Mouse (Mus musculus) midbrain, embryonic 10.5 days (tissue): Measurements from ENCODE around the gene Ranbp2. TPM values are rescaled to one million over a fixed set of nuclear protein-coding genes. Genes with fewer than 3 reads are reported as not detected.

Source experiments
- DNase-seq: peaks from one replicate; pipeline ENCODE4 v3.0.0-alpha.2; 2017; ENCODE audit warnings: low spot score
- H3K27ac ChIP-seq: fragments of 300-500 bp; sonication (generic); replicated peaks from 2 replicates; pipeline ENCODE4 v1.5.1; 2016; ENCODE audit warnings: mild to moderate bottlenecking
- H3K27me3 ChIP-seq: fragments of 300-500 bp; sonication (generic); 2 replicates; pipeline ENCODE4 v1.6.1; 2016; ENCODE audit warnings: low read depth, mild to moderate bottlenecking; ENCODE audit not compliant: poor library complexity, severe bottlenecking
- H3K36me3 ChIP-seq: fragments of 300-500 bp; sonication (generic); 2 replicates; pipeline ENCODE4 v1.6.1; 2016; ENCODE audit warnings: mild to moderate bottlenecking, moderate library complexity
- H3K4me1 ChIP-seq: fragments of 300-500 bp; sonication (generic); 2 replicates; pipeline ENCODE4 v1.6.1; 2016
- H3K4me3 ChIP-seq: fragments of 300-500 bp; sonication (generic); 2 replicates; pipeline ENCODE4 v1.5.1; 2016; ENCODE audit warnings: mild to moderate bottlenecking, moderate library complexity
- H3K9me3 ChIP-seq: fragments of 300-500 bp; sonication (generic); replicated peaks from 2 replicates; pipeline ENCODE4 v1.6.1; 2016; ENCODE audit warnings: mild to moderate bottlenecking
- WGBS: fragments of 180-500 bp; shearing (Covaris S2); methylation state at CpG from one replicate; pipeline ENCODE4 v1.1.7; 2016; 5-methylcytosine and 5-hydroxymethylcytosine counted together
- polyA plus RNA-seq: library from polyadenylated mRNA; unstranded; fragments of >200 nt; fragmentation: Nextera tagmentation; extraction: Ambion mirVana; gene quantifications from 2 replicates; pipeline ENCODE4 v1.2.1, GENCODE M21; 2016

The Ranbp2 gene
- polyA plus RNA-seq: 23.9 and 27.2 TPM in 2 replicates

DNA sequence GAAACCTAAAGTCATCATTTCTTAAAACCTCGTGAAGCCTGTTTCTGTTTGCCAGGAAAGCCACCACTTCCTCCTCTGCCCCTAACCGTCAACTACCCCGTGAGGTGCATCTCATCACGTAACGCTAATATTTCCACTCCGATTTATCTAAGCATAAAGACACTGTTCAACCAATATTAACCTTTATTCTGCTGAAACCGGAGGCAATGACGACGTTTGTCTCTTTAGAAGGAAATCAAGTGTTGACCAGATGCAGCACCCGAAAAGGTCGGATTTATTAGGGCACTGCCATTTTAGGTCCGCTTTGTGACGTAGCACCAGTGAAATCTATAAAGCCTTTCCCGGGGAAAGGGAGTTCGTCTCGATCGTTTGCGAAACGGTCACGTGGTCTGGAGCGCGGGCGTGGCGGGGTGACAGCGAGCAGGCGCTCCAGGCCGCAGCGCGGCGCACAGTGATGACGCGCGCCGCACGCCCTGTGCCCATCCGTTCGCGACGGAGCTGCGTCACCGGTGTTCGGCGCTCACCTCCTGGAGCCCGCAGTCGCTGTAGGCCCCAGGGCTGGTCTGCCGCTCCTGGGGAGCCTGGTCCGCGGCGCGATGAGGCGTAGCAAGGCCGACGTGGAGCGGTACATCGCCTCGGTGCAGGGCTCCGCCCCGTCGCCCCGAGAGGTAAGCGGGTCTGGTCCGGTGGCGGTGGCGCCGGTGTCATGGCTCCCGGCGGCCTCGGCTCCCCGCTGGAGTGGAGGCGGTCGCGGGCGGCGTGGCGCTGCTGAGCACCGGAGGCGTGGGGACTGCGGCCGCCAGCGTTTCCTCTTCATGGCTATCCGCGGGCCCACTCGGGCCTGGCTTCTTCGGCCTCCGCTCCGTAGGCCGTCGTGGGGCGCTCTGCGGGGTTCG, at the start of gene Ranbp2:
Gene Ranbp2 (plus strand): TSS at position 537 of the 896 bp plus-strand sequence.
- H3K27me3 ChIP-seq: no peaks in the 10 kb centered on the region
- H3K9me3 ChIP-seq: no peaks in the 10 kb centered on the region
- H3K4me3 ChIP-seq: peak within 1 kb of the TSS; percentile 99
- peaks cover 15% of the 10 kb centered on the region for H3K4me1 ChIP-seq
- no peaks in the 10 kb centered on the region for H3K36me3 ChIP-seq
- H3K27ac ChIP-seq: peak within 1 kb of the TSS; percentile 94
- WGBS: under 1% methylated on average over 84 of the region's 91 CpGs
- DNase-seq: peak; percentile 96

DNA sequence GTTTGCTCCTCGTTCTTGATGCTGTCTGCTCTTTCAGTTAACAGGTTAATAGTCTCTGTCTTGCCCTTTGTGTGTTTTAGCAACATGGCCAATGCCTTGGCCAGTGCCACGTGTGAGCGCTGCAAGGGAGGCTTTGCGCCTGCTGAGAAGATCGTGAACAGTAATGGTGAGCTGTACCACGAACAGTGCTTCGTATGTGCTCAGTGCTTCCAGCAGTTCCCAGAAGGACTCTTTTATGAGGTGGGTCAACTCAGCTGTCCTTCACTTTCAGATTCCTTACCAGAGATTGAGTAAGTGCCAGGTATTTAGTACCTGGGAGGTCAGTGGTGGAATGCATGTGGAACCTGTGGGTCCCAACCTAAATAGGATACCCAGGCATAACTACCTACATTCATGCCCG, 47.8 kb upstream of the Ranbp2 start:
- H3K4me1 ChIP-seq: no peaks in the 10 kb centered on the region
- DNase-seq: no peak
- peaks cover 31% of the 10 kb centered on the region for H3K36me3 ChIP-seq
- no peak overlapping the region for H3K27ac ChIP-seq
- WGBS: 93% methylated on average over 8 of the region's 8 CpGs
- H3K9me3 ChIP-seq: no peaks in the 10 kb centered on the region
- H3K4me3 ChIP-seq: no peak overlapping the region
- no peaks in the 10 kb centered on the region for H3K27me3 ChIP-seq

DNA sequence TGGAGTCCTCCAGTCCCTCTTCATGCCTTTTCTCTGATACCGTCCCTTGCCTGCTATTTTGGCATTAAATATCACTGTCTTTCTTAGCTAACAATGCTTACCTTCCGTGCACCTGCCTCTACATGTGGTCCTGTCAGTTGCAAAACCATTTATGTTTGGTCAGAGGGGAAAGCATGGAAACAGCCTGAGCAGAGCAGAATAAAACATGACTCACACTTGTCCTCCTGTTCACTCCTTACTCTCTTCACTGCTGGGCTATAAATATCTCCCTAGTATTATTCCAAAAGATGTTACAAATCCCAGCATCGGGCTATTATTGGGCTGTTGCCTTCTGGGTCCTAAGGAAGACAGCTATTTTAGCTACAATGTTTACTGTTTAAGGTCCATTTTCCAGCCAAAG, 44.9 kb upstream of the Ranbp2 start:
- WGBS: 95% methylated on average over 3 of the region's 3 CpGs
- H3K27ac ChIP-seq: no peak overlapping the region
- H3K27me3 ChIP-seq: no peaks in the 10 kb centered on the region

DNA sequence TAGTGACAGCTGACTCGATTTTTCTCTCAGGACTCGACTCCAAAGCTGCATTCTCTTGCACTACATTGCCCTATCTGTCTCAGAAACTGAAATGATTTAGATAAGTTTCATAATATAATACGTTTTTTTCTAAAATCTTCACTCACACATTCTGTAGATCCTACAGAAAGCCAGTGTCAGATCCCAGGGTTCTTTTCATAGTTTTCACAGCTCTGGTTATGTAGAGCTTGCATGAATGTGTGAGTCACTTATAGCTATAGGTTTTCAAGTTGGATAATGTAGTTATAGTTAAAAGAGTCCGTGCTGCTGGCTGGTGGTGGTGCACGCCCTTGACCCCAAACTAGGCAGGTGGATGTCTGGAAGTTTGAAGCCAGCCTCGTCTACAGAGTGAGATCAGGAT, 42.1 kb upstream of the Ranbp2 start:
- no peaks in the 10 kb centered on the region for H3K9me3 ChIP-seq
- peaks cover 48% of the 10 kb centered on the region for H3K36me3 ChIP-seq
- H3K4me3 ChIP-seq: no peak overlapping the region
- H3K27me3 ChIP-seq: no peaks in the 10 kb centered on the region
- 89% methylated on average over 6 of the region's 6 CpGs for WGBS
- no peak for DNase-seq
- no peaks in the 10 kb centered on the region for H3K4me1 ChIP-seq
- no peak overlapping the region for H3K27ac ChIP-seq

More for the DNA sequence above, 44.9 kb upstream of the Ranbp2 start:
- Histone ChIP-seq H3K36me3 (peaks cover 41% of the 10 kb centered on the region), H3K9me3 (no peaks in the 10 kb centered on the region), H3K4me1 (no peaks in the 10 kb centered on the region), H3K4me3 (no peak overlapping the region)
- DNase-seq: no peak

DNA sequence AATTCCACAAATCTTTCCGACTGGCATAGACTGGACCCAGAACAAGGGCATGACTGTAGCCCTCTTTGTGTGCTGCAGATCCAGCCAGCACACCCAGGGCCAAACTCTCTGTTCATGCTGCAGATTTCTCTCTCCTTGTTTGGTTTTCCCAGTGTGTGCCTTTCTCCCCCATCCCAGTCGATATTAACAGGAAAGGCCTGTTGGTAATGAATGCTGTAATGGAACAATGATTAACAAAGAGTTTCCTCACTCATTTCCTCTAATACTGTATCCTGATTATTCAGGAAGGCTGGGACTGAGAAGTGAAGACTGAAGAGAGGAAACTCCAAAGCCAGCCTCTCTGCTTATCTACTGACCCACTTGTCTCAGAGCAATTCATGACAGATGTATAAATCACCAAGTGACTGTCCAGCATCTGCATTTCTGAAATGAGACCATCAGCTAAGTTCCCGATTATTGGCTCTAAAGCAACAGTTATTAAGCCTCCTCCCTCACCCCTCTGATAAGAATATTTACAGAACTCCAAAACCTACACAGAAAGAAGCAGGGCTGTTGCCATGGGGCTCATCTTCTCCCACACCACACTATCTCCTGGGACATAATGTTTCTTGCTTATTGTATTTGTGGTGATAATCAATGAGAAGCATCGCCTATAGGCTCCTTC, 41.3 kb upstream of the Ranbp2 start:
- WGBS: 88% methylated on average over 4 of the region's 4 CpGs
- H3K4me3 ChIP-seq: no peak overlapping the region
- no peaks in the 10 kb centered on the region for H3K9me3 ChIP-seq
- H3K27me3 ChIP-seq: no peaks in the 10 kb centered on the region
- H3K4me1 ChIP-seq: no peaks in the 10 kb centered on the region
- no peak overlapping the region for H3K27ac ChIP-seq
- H3K36me3 ChIP-seq: peaks cover 56% of the 10 kb centered on the region
- no peak for DNase-seq

DNA sequence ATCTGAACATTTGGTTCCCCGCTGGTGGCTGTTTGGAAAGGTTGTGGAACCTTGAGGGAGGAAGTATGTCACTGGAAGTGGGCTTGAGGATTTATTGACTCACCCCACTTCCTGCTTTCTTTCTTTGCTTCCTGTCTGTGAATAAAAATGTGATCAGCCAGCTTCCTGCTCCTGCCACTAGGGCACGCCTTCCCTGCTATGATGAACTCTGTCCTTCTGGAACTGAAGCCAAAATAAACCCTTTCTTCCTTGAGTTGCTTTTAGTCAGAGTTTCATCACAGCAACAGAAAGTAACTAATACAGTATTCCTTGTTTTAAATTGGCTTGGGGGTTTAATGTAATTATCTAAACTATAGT, 40.8 kb upstream of the Ranbp2 start:
- H3K4me3 ChIP-seq: no peak overlapping the region
- no peak for DNase-seq
- 88% methylated on average over 2 of the region's 2 CpGs for WGBS
- peaks cover 59% of the 10 kb centered on the region for H3K36me3 ChIP-seq
- no peaks in the 10 kb centered on the region for H3K4me1 ChIP-seq
- H3K9me3 ChIP-seq: no peaks in the 10 kb centered on the region
- H3K27me3 ChIP-seq: no peaks in the 10 kb centered on the region
- no peak overlapping the region for H3K27ac ChIP-seq

DNA sequence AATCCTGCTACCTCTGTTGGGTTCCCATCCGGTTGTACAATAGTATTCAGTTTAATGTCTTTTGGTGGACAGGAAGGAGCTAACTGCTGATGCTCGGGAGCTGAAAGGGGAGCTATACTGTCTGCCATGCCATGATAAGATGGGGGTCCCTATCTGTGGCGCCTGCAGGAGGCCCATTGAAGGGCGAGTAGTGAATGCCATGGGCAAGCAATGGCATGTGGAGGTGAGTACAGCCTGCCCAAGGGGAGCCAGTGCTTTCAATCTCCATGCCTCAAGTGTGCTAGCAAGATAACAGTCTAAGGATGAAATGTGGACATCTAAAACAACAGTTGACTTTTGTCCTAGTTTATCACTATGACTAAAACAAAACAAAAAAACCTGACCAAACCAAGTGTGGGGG, 34.4 kb upstream of the Ranbp2 start:
- WGBS: 84% methylated on average over 4 of the region's 4 CpGs
- H3K9me3 ChIP-seq: no peaks in the 10 kb centered on the region
- no peaks in the 10 kb centered on the region for H3K4me1 ChIP-seq
- H3K36me3 ChIP-seq: peaks cover 88% of the 10 kb centered on the region
- no peak for DNase-seq
- H3K27ac ChIP-seq: no peak overlapping the region
- no peaks in the 10 kb centered on the region for H3K27me3 ChIP-seq
- H3K4me3 ChIP-seq: no peak overlapping the region

DNA sequence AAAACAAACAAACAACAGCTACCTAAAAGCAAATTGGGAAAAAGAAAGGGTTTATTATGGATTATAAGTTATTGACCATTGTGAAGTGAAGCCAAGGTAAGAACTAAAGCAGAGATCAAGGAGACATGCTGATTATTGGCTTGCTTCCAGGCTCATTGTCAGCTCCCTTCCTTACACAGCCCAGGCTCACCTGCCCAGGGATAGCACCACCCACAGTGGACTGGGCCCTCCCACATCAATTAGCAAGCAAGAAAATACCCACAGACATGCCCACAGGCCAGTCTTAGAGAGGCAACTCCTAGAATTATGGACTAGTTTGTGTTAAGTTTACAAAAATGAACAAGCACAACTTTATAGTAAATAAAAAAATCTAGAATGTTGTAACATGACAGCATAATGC, 33.9 kb upstream of the Ranbp2 start:
- H3K4me1 ChIP-seq: no peaks in the 10 kb centered on the region
- H3K4me3 ChIP-seq: no peak overlapping the region
- DNase-seq: no peak
- H3K27ac ChIP-seq: no peak overlapping the region
- no peaks in the 10 kb centered on the region for H3K27me3 ChIP-seq
- H3K9me3 ChIP-seq: no peaks in the 10 kb centered on the region
- peaks cover 92% of the 10 kb centered on the region for H3K36me3 ChIP-seq

DNA sequence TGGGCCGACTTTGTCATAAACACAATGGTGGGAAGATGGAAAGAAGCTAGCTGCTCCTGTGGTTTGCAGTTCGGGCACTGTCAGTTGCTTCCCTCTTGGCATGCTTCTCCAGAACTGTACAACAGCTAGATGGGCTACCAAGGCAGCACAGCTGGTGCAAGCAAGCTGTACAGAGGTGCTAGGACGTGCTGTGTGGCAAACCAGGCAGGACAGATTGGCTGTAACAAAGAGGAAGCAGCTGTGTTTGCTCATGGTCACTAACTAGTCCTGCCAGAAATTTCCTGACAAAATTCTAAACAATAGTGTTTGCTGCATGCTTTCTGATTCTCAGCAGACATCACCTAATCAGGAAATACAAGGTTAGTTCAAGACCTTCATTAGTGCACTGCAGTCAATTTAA, 30.0 kb upstream of the Ranbp2 start:
- Histone ChIP-seq H3K36me3 (peaks cover 81% of the 10 kb centered on the region), H3K27ac (no peak overlapping the region), H3K27me3 (no peaks in the 10 kb centered on the region), H3K9me3 (no peaks in the 10 kb centered on the region), H3K4me3 (no peak overlapping the region), H3K4me1 (no peaks in the 10 kb centered on the region)
- 90% methylated on average over 3 of the region's 3 CpGs for WGBS
- no peak for DNase-seq

DNA sequence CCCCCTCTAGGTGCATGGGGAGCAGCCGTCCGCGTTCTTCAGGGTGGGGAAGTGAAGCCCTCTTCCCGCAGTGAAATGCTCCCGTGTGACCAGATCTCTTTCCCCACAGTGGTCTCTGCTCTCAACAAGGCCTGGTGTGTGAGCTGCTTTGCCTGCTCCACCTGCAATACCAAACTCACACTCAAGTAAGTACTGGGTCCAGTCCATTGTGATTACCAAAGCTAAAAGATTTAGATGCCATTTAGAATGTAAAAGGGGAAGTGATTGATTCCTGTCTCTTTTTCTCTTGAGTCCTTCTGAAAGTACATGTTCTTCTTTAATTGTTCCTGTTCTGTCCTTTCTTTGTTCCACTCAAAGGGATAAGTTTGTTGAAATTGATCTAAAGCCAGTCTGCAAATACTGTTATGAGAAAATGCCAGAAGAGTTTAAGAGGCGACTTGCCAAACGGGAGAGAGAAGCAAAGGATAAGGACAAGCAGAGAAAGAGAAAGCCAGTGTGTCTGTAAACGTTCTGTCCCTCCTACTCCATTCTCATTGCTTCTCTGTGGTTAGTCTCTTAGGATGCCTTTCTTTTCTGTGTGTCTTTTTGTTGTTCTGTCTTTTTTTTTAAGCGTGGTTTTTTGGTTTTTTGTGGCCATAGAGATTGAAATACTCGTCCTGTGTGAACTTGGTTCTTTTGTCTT, 28.3 kb upstream of the Ranbp2 start:
- no peaks in the 10 kb centered on the region for H3K9me3 ChIP-seq
- no peaks in the 10 kb centered on the region for H3K4me1 ChIP-seq
- no peaks in the 10 kb centered on the region for H3K27me3 ChIP-seq
- no peak for DNase-seq
- peaks cover 73% of the 10 kb centered on the region for H3K36me3 ChIP-seq
- H3K4me3 ChIP-seq: no peak overlapping the region
- 93% methylated on average over 10 of the region's 10 CpGs for WGBS
- H3K27ac ChIP-seq: no peak overlapping the region

DNA sequence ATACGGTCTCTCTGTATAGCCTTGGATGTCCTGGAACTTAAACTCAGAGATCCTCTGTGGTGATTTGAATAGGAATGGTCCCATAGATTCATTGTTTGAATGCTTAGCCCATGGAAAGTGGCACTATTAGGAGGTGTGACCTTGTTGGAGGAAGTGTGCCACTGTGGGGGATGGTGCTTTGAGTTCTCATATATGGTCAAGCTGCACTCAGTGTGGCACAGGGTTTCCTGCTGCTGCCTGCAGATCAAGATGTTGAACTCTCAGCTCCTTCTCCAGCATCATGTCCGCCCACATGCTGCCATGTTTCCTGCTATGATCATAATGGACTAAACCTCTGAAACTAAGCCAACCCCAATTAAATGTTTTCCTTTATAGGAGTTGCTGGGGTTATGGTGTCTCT, 18.8 kb upstream of the Ranbp2 start:
- Histone ChIP-seq H3K9me3 (no peaks in the 10 kb centered on the region), H3K4me1 (no peaks in the 10 kb centered on the region), H3K27me3 (no peaks in the 10 kb centered on the region), H3K36me3 (peaks cover 18% of the 10 kb centered on the region), H3K27ac (no peak overlapping the region), H3K4me3 (no peak overlapping the region)
- 90% methylated on average over 2 of the region's 2 CpGs for WGBS
- no peak for DNase-seq

DNA sequence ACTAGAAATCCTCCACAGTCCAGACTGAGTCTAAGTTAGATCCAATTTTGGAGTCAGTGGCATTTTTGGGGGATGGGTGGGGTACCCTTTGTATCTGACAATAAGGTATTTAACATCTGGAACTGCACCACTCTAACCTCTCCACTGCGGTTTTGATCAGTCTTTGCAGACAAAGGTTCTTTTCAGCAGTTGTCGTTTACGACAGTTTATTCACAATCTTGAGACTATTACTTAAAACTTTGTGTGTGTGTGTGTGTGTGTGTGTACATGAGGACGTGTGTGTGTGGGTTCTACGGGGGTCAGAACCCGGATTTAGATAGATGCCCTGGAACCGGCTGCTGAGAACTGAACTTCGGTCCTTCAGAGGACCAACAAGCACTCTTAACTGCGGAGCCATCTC, 870 bp upstream of the Ranbp2 start:
- no peaks in the 10 kb centered on the region for H3K36me3 ChIP-seq
- no peaks in the 10 kb centered on the region for H3K27me3 ChIP-seq
- H3K4me3 ChIP-seq: peak overlapping the region; percentile 99
- H3K9me3 ChIP-seq: no peaks in the 10 kb centered on the region
- 29% methylated on average over 9 of the region's 9 CpGs for WGBS
- peak; percentile 24 for DNase-seq
- peak overlapping the region; percentile 94 for H3K27ac ChIP-seq
- peaks cover 15% of the 10 kb centered on the region for H3K4me1 ChIP-seq
